Mouse (Mus musculus): ENCODE data around the gene Cwf19l1.

Gene Cwf19l1

GRCm38 (mm10) chr19:44067323-44068049 is 68.2 kb downstream of the Cwf19l1 start:
- no peak for ATAC-seq (ENCODE audit: insufficient number of reproducible peaks, low FRiP score, low TSS enrichment)

- no peak for ATAC-seq (ENCODE audit: insufficient number of reproducible peaks, low FRiP score, low TSS enrichment)
Measured at GRCm38 (mm10) chr19:44064734-44065133, 70.9 kb downstream of the Cwf19l1 start.

- no peak for ATAC-seq (ENCODE audit: insufficient number of reproducible peaks, low FRiP score, low TSS enrichment)
Measured at GRCm38 (mm10) chr19:44063773-44064172, 71.9 kb downstream of the Cwf19l1 start.

- ATAC-seq (ENCODE audit: insufficient number of reproducible peaks, low FRiP score, low TSS enrichment) = no peak
Measured at GRCm38 (mm10) chr19:44060226-44060625, 75.5 kb downstream of the Cwf19l1 start.
